7 mouse cellular contexts compared by ENCODE assay signal in the genomic region with DNA sequence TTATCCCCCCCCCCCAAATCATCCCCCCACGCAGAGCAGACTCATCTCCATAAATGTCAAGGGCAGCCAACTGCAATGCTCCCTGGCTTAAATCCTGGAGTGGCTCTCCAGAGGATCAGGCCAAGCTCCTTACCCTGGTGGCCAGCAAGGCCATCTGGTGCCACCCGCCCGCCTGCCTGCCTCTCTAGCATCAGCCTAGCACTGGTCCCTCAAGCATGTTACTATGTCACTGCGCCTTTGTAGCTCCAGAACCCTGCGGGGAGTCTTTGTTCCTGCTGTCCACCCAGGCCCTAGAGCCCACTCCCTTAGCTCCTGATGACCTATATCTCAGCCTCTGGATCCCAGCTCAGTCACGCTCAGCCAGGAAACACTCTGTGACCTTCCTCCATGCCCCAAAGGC. TPM values are rescaled to one million over a fixed set of nuclear protein-coding genes. Genes with fewer than 3 reads are reported as not detected.
DNase-seq lines count a peak whose midpoint lies in the region; ATAC-seq and TF ChIP-seq lines count a peak whose summit lies in the region.

No protein-coding gene starts in this region.

- no peaks in the 10 kb centered on the region for H3K9me3 ChIP-seq in neural tube, embryonic 11.5 days (ENCODE audit: control insufficient read depth, low read length)
- no peaks in the 10 kb centered on the region for H3K9me3 ChIP-seq in liver, embryonic 14.5 days (ENCODE audit: control insufficient read depth, low read length)
- no peaks in the 10 kb centered on the region for H3K9me3 ChIP-seq in stomach, postnatal 0 days (ENCODE audit: control insufficient read depth, low read length)

- no peak overlapping the region for H3K4me2 ChIP-seq in neural tube, embryonic 11.5 days (ENCODE audit: low read depth)
- no peak overlapping the region for H3K4me2 ChIP-seq in liver, embryonic 14.5 days (ENCODE audit: low read depth)
- no peak overlapping the region for H3K4me2 ChIP-seq in stomach, postnatal 0 days (replicated peaks; ENCODE audit: low read depth)

- peaks cover 27% of the 10 kb centered on the region for H3K4me1 ChIP-seq in neural tube, embryonic 11.5 days (ENCODE audit: control insufficient read depth, insufficient read depth, low read length)
- peaks cover 38 to 74% of the 10 kb centered on the region in 2 experiments for H3K4me1 ChIP-seq in liver, embryonic 14.5 days (replicated peaks; ENCODE audit: control insufficient read depth in 2 of 2, insufficient read depth in 2 of 2, low read length in 1 of 2)
- H3K4me1 ChIP-seq in stomach, postnatal 0 days (replicated peaks; ENCODE audit: control insufficient read depth, insufficient read depth), result peaks cover 17% of the 10 kb centered on the region

- 66% methylated on average over 6 of the region's 6 CpGs for WGBS in neural tube, embryonic 11.5 days
- WGBS in liver, embryonic 14.5 days (ENCODE audit: insufficient replicate concordance), result 81% methylated on average over 6 of the region's 6 CpGs
- 69% methylated on average over 6 of the region's 6 CpGs for WGBS in stomach, postnatal 0 days

- H3K36me3 ChIP-seq in neural tube, embryonic 11.5 days (ENCODE audit: control insufficient read depth, insufficient read depth, low read length), result no peaks in the 10 kb centered on the region
- H3K36me3 ChIP-seq in liver, embryonic 14.5 days (replicated peaks; ENCODE audit: control insufficient read depth, insufficient read depth, low read depth), result no peaks in the 10 kb centered on the region; the same call in 1 of the 2 replicates
- no peaks in the 10 kb centered on the region for H3K36me3 ChIP-seq in stomach, postnatal 0 days (ENCODE audit: control insufficient read depth, insufficient read depth, low read length)

- DNase-seq in neural tube, embryonic 11.5 days (ENCODE audit: low spot score), result no peak
- no peak for DNase-seq in neural tube, embryonic 10.5 days (ENCODE audit: extremely low spot score, low spot score)
- DNase-seq in cerebellum, postnatal 36 days, result peak; percentile 76 to 81
- DNase-seq in liver, embryonic 14.5 days (ENCODE audit: low read depth in 3 of 3, low spot score in 3 of 3), result no peak
- DNase-seq in stomach, postnatal 0 days (ENCODE audit: low spot score), result no peak
- no peak for DNase-seq in layer of hippocampus, adult 8-10 months (ENCODE audit: low spot score in 2 of 2)

- TF ChIP-seq CTCF in liver, embryonic 14.5 days (IDR thresholded peaks at IDR 0.05; ENCODE audit: low read depth), result no peak
- no peak for TF ChIP-seq CTCF in stomach, postnatal 0 days (IDR thresholded peaks at IDR 0.05; ENCODE audit: low read depth)

- H3K9ac ChIP-seq in neural tube, embryonic 11.5 days (ENCODE audit: low read length), result no peak overlapping the region
- no peak overlapping the region for H3K9ac ChIP-seq in liver, embryonic 14.5 days (replicated peaks)
- H3K9ac ChIP-seq in stomach, postnatal 0 days (ENCODE audit: low read length), result peak overlapping the region; percentile 35; the same call in 1 of the 2 replicates

- no peak for TF ChIP-seq EP300 in liver, embryonic 14.5 days (IDR thresholded peaks at IDR 0.05; ENCODE audit: low read depth)
- TF ChIP-seq EP300 in stomach, postnatal 0 days (optimal IDR thresholded peaks at IDR 0.05), result no peak

- H3K27me3 ChIP-seq in neural tube, embryonic 11.5 days (ENCODE audit: control insufficient read depth, insufficient read depth, low read length), result no peaks in the 10 kb centered on the region
- no peaks in the 10 kb centered on the region for H3K27me3 ChIP-seq in liver, embryonic 14.5 days (ENCODE audit: control insufficient read depth, insufficient read depth, low read length)
- no peaks in the 10 kb centered on the region for H3K27me3 ChIP-seq in stomach, postnatal 0 days (ENCODE audit: control insufficient read depth, insufficient read depth, low read length)

- no peak overlapping the region for H3K4me3 ChIP-seq in neural tube, embryonic 11.5 days (ENCODE audit: low read depth, low read length)
- no peak overlapping the region for H3K4me3 ChIP-seq in liver, embryonic 14.5 days (ENCODE audit: insufficient read depth in 1 of 2, low read depth in 2 of 2, low read length in 2 of 2)
- no peak overlapping the region for H3K4me3 ChIP-seq in stomach, postnatal 0 days (ENCODE audit: low read depth, low read length)

- H3K27ac ChIP-seq in neural tube, embryonic 11.5 days (ENCODE audit: low read depth, low read length), result peak overlapping the region; percentile 70
- H3K27ac ChIP-seq in liver, embryonic 14.5 days, result 0 out of 2 replicates have a peak overlapping the region, but pooled peaks have one; percentile 12
- peak overlapping the region; percentile 58 for H3K27ac ChIP-seq in stomach, postnatal 0 days (replicated peaks)

- no peak for ATAC-seq in neural tube, embryonic 11.5 days (ENCODE audit: insufficient read depth, low FRiP score, low TSS enrichment)
- no peak for ATAC-seq in liver, embryonic 14.5 days (ENCODE audit: insufficient read depth)
- ATAC-seq in stomach, postnatal 0 days (ENCODE audit: low FRiP score, low TSS enrichment), result no peak
- ATAC-seq in granulocyte monocyte progenitor cell, adult 5-6 weeks (replicated peaks; ENCODE audit: poor library complexity, severe bottlenecking), result no peak

RNA-seq across cellular contexts. Expression of gene Vps37b, which starts 7.4 kb away (rescaled TPM):
- 50.3 and 52.3 TPM in 2 replicates for polyA plus RNA-seq in neural tube, embryonic 11.5 days (2014; fragmentation: Nextera tagmentation; extraction: Ambion mirVana)
- polyA plus RNA-seq in liver, embryonic 14.5 days (2012; rRNA removed), result 11.3 and 11.5 TPM in 2 replicates
- 8.8 and 12.6 TPM in 2 replicates for polyA plus RNA-seq in liver, embryonic 14.5 days (2014; fragmentation: Nextera tagmentation; extraction: Ambion mirVana)
- polyA plus RNA-seq in stomach, postnatal 0 days (2015; fragmentation: Nextera tagmentation; extraction: Ambion mirVana), result 31.0 and 35.8 TPM in 2 replicates
- total RNA-seq in granulocyte monocyte progenitor cell, adult 5-6 weeks (2014; fragmentation: Nextera tagmentation), result 7.6 and 11.1 TPM in 2 replicates
- total RNA-seq in granulocyte monocyte progenitor cell, adult 5-6 weeks (2017), result 9.5 and 11.6 TPM in 2 replicates
- 10 to 100 TPM; 35.9 to 39.4 (median 36.6) TPM for total RNA-seq in layer of hippocampus, adult 8-10 months (2022)

RNA-seq across cellular contexts. Expression of gene Hip1r, which starts 51.2 kb away (rescaled TPM):
- 4.4 and 5.3 TPM in 2 replicates for polyA plus RNA-seq in neural tube, embryonic 11.5 days (2014; fragmentation: Nextera tagmentation; extraction: Ambion mirVana)
- polyA plus RNA-seq in liver, embryonic 14.5 days (2012; rRNA removed), result 6.4 and 7.6 TPM in 2 replicates
- polyA plus RNA-seq in liver, embryonic 14.5 days (2014; fragmentation: Nextera tagmentation; extraction: Ambion mirVana), result 6.2 and 7.2 TPM in 2 replicates
- 31.2 and 32.2 TPM in 2 replicates for polyA plus RNA-seq in stomach, postnatal 0 days (2015; fragmentation: Nextera tagmentation; extraction: Ambion mirVana)
- total RNA-seq in granulocyte monocyte progenitor cell, adult 5-6 weeks (2014; fragmentation: Nextera tagmentation), result 11.5 and 39.3 TPM in 2 replicates
- 10.1 and 16.9 TPM in 2 replicates for total RNA-seq in granulocyte monocyte progenitor cell, adult 5-6 weeks (2017)
- total RNA-seq in layer of hippocampus, adult 8-10 months (2022), result 10 to 100 TPM; 33.5 to 47.0 (median 44.6) TPM

Comparison
In these comparisons a context has a peak if more than half of its experiments do, and no peak if none do; other contexts are left out.
1. DNase-seq: peak in cerebellum, postnatal 36 days (2 of 2); none in neural tube, embryonic 11.5 days (single experiment), neural tube, embryonic 10.5 days (single experiment), liver, embryonic 14.5 days (0 of 3), stomach, postnatal 0 days (single experiment) and layer of hippocampus, adult 8-10 months (0 of 2).
2. H3K27ac ChIP-seq: peak in every context shown above with its lines; median percentile 70 in neural tube, embryonic 11.5 days; 58 in stomach, postnatal 0 days; 12 in liver, embryonic 14.5 days.